Mouse (Mus musculus): ENCODE results near the gene Nyap2. TPM values are rescaled to one million over a fixed set of nuclear protein-coding genes. Genes with fewer than 3 reads are reported as not detected.

Gene Nyap2
- polyA plus RNA-seq, 1 experiment = 0.03 TPM

DNA sequence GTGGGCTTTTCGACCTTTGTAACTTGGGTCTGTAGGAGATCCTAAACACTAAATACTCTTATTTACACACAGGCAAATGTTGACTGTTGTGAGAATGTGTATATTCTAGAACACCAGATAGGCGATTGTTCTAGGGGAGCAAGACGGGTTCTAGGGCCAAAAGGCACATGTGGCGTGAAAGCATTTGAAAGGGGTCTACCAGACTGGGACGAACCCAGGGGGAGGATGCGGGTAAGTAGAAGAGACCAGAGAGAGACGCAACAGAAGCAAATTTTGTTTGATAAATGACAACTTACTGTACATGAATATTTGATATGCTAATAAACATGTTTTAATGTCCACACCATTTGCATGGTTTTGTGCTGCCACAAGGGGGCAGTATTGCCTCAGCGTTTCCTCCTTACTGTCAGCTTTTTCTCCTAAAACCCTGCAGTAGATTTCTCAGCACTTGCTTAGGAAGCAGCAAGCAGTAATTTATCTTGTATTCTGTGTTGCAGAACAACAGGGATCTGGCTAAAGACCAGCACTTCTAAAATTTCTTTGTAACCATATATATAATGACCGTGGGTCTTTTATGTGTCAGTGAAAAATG, 239.7 kb downstream of the Nyap2 start:
- H3K4me3 ChIP-seq (ENCODE audit: control insufficient read depth, insufficient read depth, low read length) = no peak overlapping the region
- no peaks in the 10 kb centered on the region for H3K4me1 ChIP-seq (replicated peaks; ENCODE audit: control insufficient read depth, insufficient read depth, low read length)
- WGBS = 71% methylated on average over 9 of the region's 9 CpGs
- H3K27me3 ChIP-seq (ENCODE audit: control insufficient read depth, insufficient read depth, low read length) = no peaks in the 10 kb centered on the region
- DNase-seq = peak; percentile 48
- TF ChIP-seq POLR2A (IDR thresholded peaks at IDR 0.05; ENCODE audit: control insufficient read depth, extremely low read depth, insufficient read depth, low read length, poor library complexity) (no peak), CTCF (IDR thresholded peaks at IDR 0.05; ENCODE audit: borderline replicate concordance, control insufficient read depth, extremely low read depth, insufficient read depth, low read length, poor library complexity) (no peak)
- H3K27ac ChIP-seq (ENCODE audit: control insufficient read depth, insufficient read depth, low read length) = no peak overlapping the region
- no peaks in the 10 kb centered on the region for H3K36me3 ChIP-seq (ENCODE audit: control insufficient read depth, insufficient read depth, low read length)

DNA sequence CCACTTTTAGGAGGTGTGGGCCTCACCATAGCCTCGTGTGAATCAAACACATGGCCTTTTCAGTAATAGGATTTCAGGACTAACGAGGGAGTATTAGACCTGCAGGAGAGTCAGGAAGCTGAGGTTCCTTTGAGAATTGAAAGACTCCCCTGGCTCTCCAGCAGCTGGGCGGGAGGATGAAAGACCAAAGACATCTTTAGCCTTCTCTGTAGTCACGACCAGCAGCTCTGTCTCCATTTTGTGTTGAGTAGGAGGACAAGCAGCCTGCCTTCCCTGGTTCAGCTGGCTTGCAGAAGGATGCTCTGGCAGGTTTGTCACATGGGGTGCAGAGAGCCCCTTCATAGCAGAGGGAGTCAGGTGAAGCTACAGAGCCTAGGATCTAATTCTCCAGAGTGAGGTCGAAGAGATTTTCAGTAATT, 240.3 kb downstream of the Nyap2 start:
- TF ChIP-seq CTCF (IDR thresholded peaks at IDR 0.05; ENCODE audit: borderline replicate concordance, control insufficient read depth, extremely low read depth, insufficient read depth, low read length, poor library complexity) (no peak), POLR2A (IDR thresholded peaks at IDR 0.05; ENCODE audit: control insufficient read depth, extremely low read depth, insufficient read depth, low read length, poor library complexity) (no peak)
- Histone ChIP-seq H3K27me3 (ENCODE audit: control insufficient read depth, insufficient read depth, low read length) (no peaks in the 10 kb centered on the region), H3K36me3 (ENCODE audit: control insufficient read depth, insufficient read depth, low read length) (no peaks in the 10 kb centered on the region), H3K4me1 (replicated peaks; ENCODE audit: control insufficient read depth, insufficient read depth, low read length) (no peaks in the 10 kb centered on the region), H3K27ac (ENCODE audit: control insufficient read depth, insufficient read depth, low read length) (no peak overlapping the region), H3K4me3 (ENCODE audit: control insufficient read depth, insufficient read depth, low read length) (no peak overlapping the region)
- no peak for DNase-seq
- WGBS = 80% methylated on average over 5 of the region's 5 CpGs

DNA sequence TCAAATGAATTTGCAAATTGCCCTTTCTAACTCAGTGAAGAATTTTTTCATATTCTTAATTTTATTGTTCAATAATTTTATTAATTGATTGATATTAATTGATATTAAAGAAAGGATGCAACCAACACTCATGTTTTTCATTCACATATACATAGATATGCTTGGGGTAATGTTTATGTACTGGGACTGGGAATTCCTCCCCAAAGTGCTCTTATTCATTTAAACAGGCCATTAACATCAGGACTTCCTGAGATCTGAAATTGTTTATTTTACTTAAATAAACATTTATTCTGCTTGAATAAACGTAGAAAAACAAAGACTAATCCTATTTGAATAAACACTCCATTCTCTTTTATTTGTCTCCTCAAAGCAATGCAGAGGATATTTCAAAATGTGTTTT, 311.0 kb downstream of the Nyap2 start:
- 23% methylated on average over 1 of the region's 1 CpGs for WGBS
- DNase-seq = no peak

More for the DNA sequence above, 311.0 kb downstream of the Nyap2 start:
- H3K27ac ChIP-seq (ENCODE audit: control insufficient read depth, insufficient read depth, low read length) = no peak overlapping the region
- no peak overlapping the region for H3K4me3 ChIP-seq (ENCODE audit: control insufficient read depth, insufficient read depth, low read length)
- H3K27me3 ChIP-seq (ENCODE audit: control insufficient read depth, insufficient read depth, low read length) = no peaks in the 10 kb centered on the region
- TF ChIP-seq POLR2A (IDR thresholded peaks at IDR 0.05; ENCODE audit: control insufficient read depth, extremely low read depth, insufficient read depth, low read length, poor library complexity) (no peak), CTCF (IDR thresholded peaks at IDR 0.05; ENCODE audit: borderline replicate concordance, control insufficient read depth, extremely low read depth, insufficient read depth, low read length, poor library complexity) (no peak)
- H3K4me1 ChIP-seq (replicated peaks; ENCODE audit: control insufficient read depth, insufficient read depth, low read length) = no peaks in the 10 kb centered on the region
- H3K36me3 ChIP-seq (ENCODE audit: control insufficient read depth, insufficient read depth, low read length) = no peaks in the 10 kb centered on the region

All from thymus, adult 2 months (tissue).